Mouse (Mus musculus): ENCODE measurements around the gene Pola1. TPM values are rescaled to one million over a fixed set of nuclear protein-coding genes. Genes with fewer than 3 reads are reported as not detected.

Pola1 gene
- polyA plus RNA-seq, 1 experiment from 2014 or later: 3.0 TPM

GRCm38 (mm10) chrX:93663919-93664586 lies 32.1 kb upstream of the Pola1 start:
- 90% methylated on average over 5 of the region's 5 CpGs for WGBS

GRCm38 (mm10) chrX:93655153-93655552 lies 23.2 kb upstream of the Pola1 start:
- no peak overlapping the region for H3K4me2 ChIP-seq (replicated peaks; ENCODE audit: low read depth)
- TF ChIP-seq CTCF (IDR thresholded peaks at IDR 0.05; ENCODE audit: low read depth): no peak
- no peaks in the 10 kb centered on the region for H3K36me3 ChIP-seq (ENCODE audit: control insufficient read depth, insufficient read depth)
- ATAC-seq: no peak
- H3K9ac ChIP-seq (ENCODE audit: low read depth, low read length): no peak overlapping the region
- 75% methylated on average over 5 of the region's 5 CpGs for WGBS
- no peaks in the 10 kb centered on the region for H3K9me3 ChIP-seq (ENCODE audit: control insufficient read depth)
- no peaks in the 10 kb centered on the region for H3K4me1 ChIP-seq (replicated peaks; ENCODE audit: control insufficient read depth, insufficient read depth, low read length)
- H3K27ac ChIP-seq (ENCODE audit: low read depth, low read length): no peak overlapping the region
- no peak overlapping the region for H3K4me3 ChIP-seq (ENCODE audit: low read depth, low read length)
- no peaks in the 10 kb centered on the region for H3K27me3 ChIP-seq (replicated peaks; ENCODE audit: control insufficient read depth, insufficient read depth, low read length)

More at GRCm38 (mm10) chrX:93663919-93664586, 32.1 kb upstream of the Pola1 start:
- Histone ChIP-seq H3K9me3 (ENCODE audit: control insufficient read depth) (no peaks in the 10 kb centered on the region), H3K4me2 (replicated peaks; ENCODE audit: low read depth) (no peak overlapping the region), H3K36me3 (ENCODE audit: control insufficient read depth, insufficient read depth) (no peaks in the 10 kb centered on the region), H3K27me3 (replicated peaks; ENCODE audit: control insufficient read depth, insufficient read depth, low read length) (no peaks in the 10 kb centered on the region), H3K4me3 (ENCODE audit: low read depth, low read length) (no peak overlapping the region), H3K4me1 (replicated peaks; ENCODE audit: control insufficient read depth, insufficient read depth, low read length) (no peaks in the 10 kb centered on the region), H3K27ac (ENCODE audit: low read depth, low read length) (no peak overlapping the region), H3K9ac (ENCODE audit: low read depth, low read length) (no peak overlapping the region)
- ATAC-seq: no peak
- TF ChIP-seq CTCF (IDR thresholded peaks at IDR 0.05; ENCODE audit: low read depth): no peak

GRCm38 (mm10) chrX:93654218-93655002 lies 22.5 kb upstream of the Pola1 start, which contains the start of gene Pcyt1b:
Gene Pcyt1b (plus strand): TSS chrX:93654863.
- WGBS: 32% methylated on average over 3 of the region's 3 CpGs
- no peak for TF ChIP-seq CTCF (IDR thresholded peaks at IDR 0.05; ENCODE audit: low read depth)

GRCm38 (mm10) chrX:93650738-93651137 lies 18.8 kb upstream of the Pola1 start:
- no peak for ATAC-seq
- Histone ChIP-seq H3K9ac (ENCODE audit: low read depth, low read length) (no peak overlapping the region), H3K4me3 (ENCODE audit: low read depth, low read length) (no peak overlapping the region), H3K4me2 (replicated peaks; ENCODE audit: low read depth) (no peak overlapping the region), H3K27ac (ENCODE audit: low read depth, low read length) (no peak overlapping the region), H3K4me1 (replicated peaks; ENCODE audit: control insufficient read depth, insufficient read depth, low read length) (no peaks in the 10 kb centered on the region), H3K36me3 (ENCODE audit: control insufficient read depth, insufficient read depth) (no peaks in the 10 kb centered on the region), H3K9me3 (ENCODE audit: control insufficient read depth) (no peaks in the 10 kb centered on the region), H3K27me3 (replicated peaks; ENCODE audit: control insufficient read depth, insufficient read depth, low read length) (no peaks in the 10 kb centered on the region)
- TF ChIP-seq CTCF (IDR thresholded peaks at IDR 0.05; ENCODE audit: low read depth): no peak
- WGBS: 86% methylated on average over 2 of the region's 2 CpGs

More at GRCm38 (mm10) chrX:93654218-93655002, 22.5 kb upstream of the Pola1 start, which contains the start of gene Pcyt1b:
- no peak for ATAC-seq
- no peaks in the 10 kb centered on the region for H3K4me1 ChIP-seq (replicated peaks; ENCODE audit: control insufficient read depth, insufficient read depth, low read length)
- H3K4me3 ChIP-seq (ENCODE audit: low read depth, low read length): no peak within 1 kb of the TSS
- no peaks in the 10 kb centered on the region for H3K36me3 ChIP-seq (ENCODE audit: control insufficient read depth, insufficient read depth)
- H3K27me3 ChIP-seq (replicated peaks; ENCODE audit: control insufficient read depth, insufficient read depth, low read length): no peaks in the 10 kb centered on the region
- no peak within 1 kb of the TSS for H3K4me2 ChIP-seq (replicated peaks; ENCODE audit: low read depth)
- no peak within 1 kb of the TSS for H3K27ac ChIP-seq (ENCODE audit: low read depth, low read length)
- H3K9ac ChIP-seq (ENCODE audit: low read depth, low read length): no peak within 1 kb of the TSS
- H3K9me3 ChIP-seq (ENCODE audit: control insufficient read depth): no peaks in the 10 kb centered on the region

- no peaks in the 10 kb centered on the region for H3K9me3 ChIP-seq (ENCODE audit: control insufficient read depth)
- ATAC-seq: no peak
Measured at GRCm38 (mm10) chrX:93644022-93644421, 12.1 kb upstream of the Pola1 start.

GRCm38 (mm10) chrX:93643600-93643999 lies 11.6 kb upstream of the Pola1 start:
- no peaks in the 10 kb centered on the region for H3K4me1 ChIP-seq (replicated peaks; ENCODE audit: control insufficient read depth, insufficient read depth, low read length)
- no peak overlapping the region for H3K4me2 ChIP-seq (replicated peaks; ENCODE audit: low read depth)
- H3K9ac ChIP-seq (ENCODE audit: low read depth, low read length): no peak overlapping the region
- H3K27me3 ChIP-seq (replicated peaks; ENCODE audit: control insufficient read depth, insufficient read depth, low read length): no peaks in the 10 kb centered on the region
- H3K9me3 ChIP-seq (ENCODE audit: control insufficient read depth): no peaks in the 10 kb centered on the region
- no peak overlapping the region for H3K27ac ChIP-seq (ENCODE audit: low read depth, low read length)
- H3K36me3 ChIP-seq (ENCODE audit: control insufficient read depth, insufficient read depth): no peaks in the 10 kb centered on the region
- no peak for ATAC-seq
- 83% methylated on average over 3 of the region's 3 CpGs for WGBS
- no peak overlapping the region for H3K4me3 ChIP-seq (ENCODE audit: low read depth, low read length)
- no peak for TF ChIP-seq CTCF (IDR thresholded peaks at IDR 0.05; ENCODE audit: low read depth)

More at GRCm38 (mm10) chrX:93644022-93644421, 12.1 kb upstream of the Pola1 start:
- Histone ChIP-seq H3K4me2 (replicated peaks; ENCODE audit: low read depth) (no peak overlapping the region), H3K27ac (ENCODE audit: low read depth, low read length) (no peak overlapping the region), H3K9ac (ENCODE audit: low read depth, low read length) (no peak overlapping the region), H3K27me3 (replicated peaks; ENCODE audit: control insufficient read depth, insufficient read depth, low read length) (no peaks in the 10 kb centered on the region), H3K4me3 (ENCODE audit: low read depth, low read length) (no peak overlapping the region), H3K36me3 (ENCODE audit: control insufficient read depth, insufficient read depth) (no peaks in the 10 kb centered on the region), H3K4me1 (replicated peaks; ENCODE audit: control insufficient read depth, insufficient read depth, low read length) (no peaks in the 10 kb centered on the region)
- TF ChIP-seq CTCF (IDR thresholded peaks at IDR 0.05; ENCODE audit: low read depth): no peak
